18 mouse cellular contexts compared by ENCODE assay signal in genomic region chr7:99940669-99941068, GRCm38 (mm10).
"Had no signal": no experiment of that assay in that cellular context is flagged by ENCODE, and none has a peak within 500 bp of the region (broad histone marks: within the 10 kb centered on the region; RNA-seq: fewer than 3 reads in every experiment).

No protein-coding gene starts in this region.

- H3K9ac ChIP-seq: lung, embryonic 14.5 days; midbrain, embryonic 12.5 days; neural tube, embryonic 12.5 days had no signal

- H3K4me1 ChIP-seq: midbrain, embryonic 10.5 days; midbrain, embryonic 12.5 days; neural tube, embryonic 12.5 days had no signal

- H3K27ac ChIP-seq: midbrain, embryonic 10.5 days; midbrain, embryonic 12.5 days; neural tube, embryonic 12.5 days had no signal

- H3K4me2 ChIP-seq: lung, embryonic 14.5 days; midbrain, embryonic 12.5 days; neural tube, embryonic 12.5 days had no signal

- H3K4me3 ChIP-seq: midbrain, embryonic 10.5 days; midbrain, embryonic 12.5 days; myocyte; neural tube, embryonic 12.5 days had no signal

- H3K9me3 ChIP-seq: midbrain, embryonic 12.5 days; neural tube, embryonic 12.5 days had no signal

- H3K27me3 ChIP-seq: midbrain, embryonic 12.5 days; neural tube, embryonic 12.5 days had no signal

- DNase-seq: lung, adult 18-20 months; lung, embryonic 14.5 days; lung, postnatal 10 days; lung, postnatal 4 days; midbrain, embryonic 14.5 days; retina, postnatal 1 day; right cerebral cortex, adult 18-20 months; right cerebral cortex, postnatal 25 days; right cerebral cortex, postnatal 4 days; spleen, adult 18-20 months; thymus, adult 2 months; thymus, postnatal 25 days; thymus, postnatal 4 days had no signal

- ATAC-seq: midbrain, embryonic 16.5 days had no signal
